Mouse (Mus musculus) fibroblast of lung, adult 2 months (primary cell): Measurements from ENCODE around the gene Srsf9.

Source experiments
- DNase-seq: peaks from one replicate; pipeline ENCODE4 v3.0.0-alpha.2; 2011; ENCODE audit warnings: low read depth

Gene Srsf9

GRCm38 (mm10) chr5:115326256-115326831 is 633 bp upstream of the Srsf9 start:
- DNase-seq: no peak

GRCm38 (mm10) chr5:115327610-115328548 is 902 bp downstream of the Srsf9 start:
- DNase-seq: no peak

- no peak for DNase-seq
These were observed 4.0 kb downstream of the Srsf9 start for GRCm38 (mm10) chr5:115330955-115331354.

- no peak for DNase-seq
These were observed 6.6 kb downstream of the Srsf9 start for GRCm38 (mm10) chr5:115333626-115334025.

GRCm38 (mm10) chr5:115340007-115340406 is 13.0 kb downstream of the Srsf9 start:
- no peak for DNase-seq

- DNase-seq: peak; percentile 53
These were observed 13.8 kb downstream of the Srsf9 start, which contains the start of the genes Gatc and Triap1 for GRCm38 (mm10) chr5:115340577-115341313. Gene Gatc (minus strand): TSS chr5:115341178. Gene Triap1 (plus strand): TSS chr5:115341225.

GRCm38 (mm10) chr5:115341314-115342165 is 14.6 kb downstream of the Srsf9 start:
- no peak for DNase-seq

- peak; percentile 49 for DNase-seq
These were observed 20.6 kb downstream of the Srsf9 start for GRCm38 (mm10) chr5:115347564-115347963.

- peak; percentile 97 for DNase-seq
These were observed 21.7 kb downstream of the Srsf9 start, which contains the start of gene Cox6a1 for GRCm38 (mm10) chr5:115348546-115349224. Gene Cox6a1 (minus strand): TSS chr5:115348981.

GRCm38 (mm10) chr5:115349225-115349555 is 22.2 kb downstream of the Srsf9 start:
- DNase-seq: no peak

- no peak for DNase-seq
These were observed 24.4 kb downstream of the Srsf9 start for GRCm38 (mm10) chr5:115351348-115351747.

- no peak for DNase-seq
These were observed 28.1 kb downstream of the Srsf9 start for GRCm38 (mm10) chr5:115355070-115355469.

GRCm38 (mm10) chr5:115358872-115359271 is 31.9 kb downstream of the Srsf9 start:
- peak; percentile 46 for DNase-seq

- DNase-seq: no peak
These were observed 32.5 kb downstream of the Srsf9 start for GRCm38 (mm10) chr5:115359438-115359837.

GRCm38 (mm10) chr5:115359851-115360372 is 32.9 kb downstream of the Srsf9 start:
- DNase-seq: no peak

GRCm38 (mm10) chr5:115362216-115362615 is 35.2 kb downstream of the Srsf9 start:
- no peak for DNase-seq

GRCm38 (mm10) chr5:115362819-115363714 is 36.1 kb downstream of the Srsf9 start:
- DNase-seq: no peak

GRCm38 (mm10) chr5:115364782-115365181 is 37.8 kb downstream of the Srsf9 start:
- no peak for DNase-seq

GRCm38 (mm10) chr5:115371736-115372135 is 44.8 kb downstream of the Srsf9 start:
- no peak for DNase-seq
